Mouse (Mus musculus) heart, postnatal 0 days (tissue): ENCODE measurements around the gene Rpusd3. TPM values are rescaled to one million over a fixed set of nuclear protein-coding genes. Genes with fewer than 3 reads are reported as not detected.
A peak's percentile ranks its signal among the peaks of the same experiment; 100 is the strongest.

Experiments used
- ATAC-seq: fragments of 200-750 bp; cut with Nextera tagmentation; 2 replicates; pipeline ENCODE4 v1.8.0; 2017; ENCODE audit warnings: low read depth, moderate number of reproducible peaks, moderate library complexity; ENCODE audit not compliant: insufficient read depth
- DNase-seq: peaks from one replicate; pipeline ENCODE4 v3.0.0-alpha.2; 2016; ENCODE audit warnings: low spot score
- H3K27ac ChIP-seq: fragments of 300-500 bp; sonication (generic); 2 replicates; pipeline ENCODE4 v1.5.1; 2014; ENCODE audit warnings: low read depth, mild to moderate bottlenecking
- H3K27me3 ChIP-seq: fragments of 300-500 bp; sonication (generic); 2 replicates; pipeline ENCODE4 v1.6.1; 2014; ENCODE audit warnings: low read length, mixed read lengths; ENCODE audit not compliant: control insufficient read depth, insufficient read depth
- H3K36me3 ChIP-seq: fragments of 300-500 bp; sonication (generic); replicated peaks from 2 replicates; pipeline ENCODE4 v1.6.1; 2014; ENCODE audit warnings: low read length, mixed read lengths; ENCODE audit not compliant: control insufficient read depth, insufficient read depth
- H3K4me1 ChIP-seq: fragments of 300-500 bp; sonication (generic); 2 replicates; pipeline ENCODE4 v1.6.1; 2014; ENCODE audit warnings: antibody characterized with exemption; ENCODE audit not compliant: control insufficient read depth, insufficient read depth
- H3K4me2 ChIP-seq: fragments of 300-500 bp; sonication (generic); 2 replicates; pipeline ENCODE4 v1.6.1; 2014; ENCODE audit warnings: low read depth, mild to moderate bottlenecking, low read length, moderate library complexity
- H3K4me3 ChIP-seq: fragments of 300-500 bp; sonication (generic); 2 replicates; pipeline ENCODE4 v1.5.1; 2014; ENCODE audit warnings: low read depth, low read length
- H3K9ac ChIP-seq: fragments of 300-500 bp; sonication (generic); replicated peaks from 2 replicates; pipeline ENCODE4 v1.6.1; 2014; ENCODE audit warnings: low read depth, low read length, mixed read lengths
- H3K9me3 ChIP-seq: fragments of 300-500 bp; sonication (generic); replicated peaks from 2 replicates; pipeline ENCODE4 v1.6.1; 2016; ENCODE audit warnings: low read length; ENCODE audit not compliant: control insufficient read depth
- CTCF ChIP-seq: IDR thresholded peaks from 2 replicates; pipeline ENCODE4 v1.5.1; 2016; ENCODE audit warnings: antibody characterized with exemption, control low read depth, low read depth
- EP300 ChIP-seq: IDR thresholded peaks from 2 replicates; pipeline ENCODE4 v1.6.1; 2016; ENCODE audit warnings: antibody characterized with exemption, low read depth
- WGBS: fragments of 180-500 bp; shearing (Covaris S2); extraction: QIAGEN DNeasy Blood & Tissue Kit; methylation state at CpG from one replicate; pipeline ENCODE4 v1.1.7; 2014; 5-methylcytosine and 5-hydroxymethylcytosine counted together
- polyA plus RNA-seq: library from polyadenylated mRNA; unstranded; fragments of >200 nt; fragmentation: Nextera tagmentation; extraction: Ambion mirVana; gene quantifications from 2 replicates; pipeline ENCODE4 v1.2.1, GENCODE M21; 2015
- total RNA-seq: library from RNA; depleted of rRNA; stranded (reverse); fragments of >200 nt; gene quantifications from 2 replicates; pipeline ENCODE4 v1.2.3, GENCODE M21; 2014; ENCODE audit warnings: low replicate concordance

Rpusd3 gene
- total and polyA plus RNA-seq, 2 experiments from 2014 or later: 15.0 to 15.5 TPM

DNA sequence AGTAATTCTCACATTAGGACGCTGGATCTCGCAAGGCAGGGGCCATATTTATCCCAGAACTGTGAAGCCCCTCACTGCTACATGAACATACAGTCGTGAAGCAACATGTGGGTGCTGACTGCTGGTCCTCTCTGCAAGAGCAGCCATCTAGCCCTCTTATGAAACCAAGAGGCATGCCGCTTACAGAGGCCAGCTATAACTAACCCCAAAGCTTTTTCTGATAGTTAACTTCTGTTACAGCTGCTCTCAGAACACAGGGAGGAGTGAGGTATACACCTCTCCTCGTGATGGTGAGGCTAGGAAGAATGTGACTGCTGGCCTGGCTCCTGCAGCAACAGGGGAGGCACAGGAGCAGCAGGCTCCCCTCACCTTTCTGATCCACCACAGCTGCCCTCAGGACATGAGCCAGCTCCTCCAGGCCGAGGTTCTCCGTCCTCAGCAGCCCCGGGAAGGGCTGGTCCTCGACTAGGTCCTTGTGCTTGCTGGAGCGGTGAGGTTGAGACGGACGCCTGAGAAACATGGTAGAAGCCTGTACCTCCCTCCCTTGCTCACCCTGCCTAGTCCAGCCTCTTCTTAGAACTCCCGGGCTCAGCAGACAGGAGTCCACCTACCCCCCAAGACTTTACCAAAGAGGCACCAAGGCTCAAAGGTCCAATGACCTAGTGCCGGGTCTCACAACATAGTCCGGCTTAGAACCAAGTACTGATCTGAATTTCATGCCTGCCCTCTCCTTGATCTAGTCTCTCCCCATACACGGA lies 520 bp downstream of the Rpusd3 start:
- H3K27ac ChIP-seq: no peak overlapping the region
- no peaks in the 10 kb centered on the region for H3K27me3 ChIP-seq
- DNase-seq: no peak
- H3K4me1 ChIP-seq: peaks cover 9% of the 10 kb centered on the region; the same call in 1 of the 2 replicates
- peak overlapping the region; percentile 82 for H3K4me2 ChIP-seq
- H3K4me3 ChIP-seq: peak overlapping the region; percentile 64
- WGBS: 12% methylated on average over 16 of the region's 16 CpGs
- H3K9ac ChIP-seq: peak overlapping the region; percentile 67
- H3K9me3 ChIP-seq: no peaks in the 10 kb centered on the region
- no peak for TF ChIP-seq EP300
- TF ChIP-seq CTCF: no peak
- peaks cover 8% of the 10 kb centered on the region; the same call in 1 of the 2 replicates for H3K36me3 ChIP-seq
- peak; percentile 40 for ATAC-seq

- Histone ChIP-seq H3K9ac (no peak overlapping the region), H3K27me3 (no peaks in the 10 kb centered on the region), H3K27ac (no peak overlapping the region), H3K4me1 (peaks cover 9% of the 10 kb centered on the region; the same call in 1 of the 2 replicates), H3K9me3 (no peaks in the 10 kb centered on the region), H3K4me2 (no peak overlapping the region), H3K36me3 (peaks cover 8% of the 10 kb centered on the region; the same call in 1 of the 2 replicates), H3K4me3 (no peak overlapping the region)
- DNase-seq: no peak
- WGBS: 62% methylated on average over 5 of the region's 5 CpGs
- no peak for ATAC-seq
- TF ChIP-seq CTCF: no peak
- TF ChIP-seq EP300: no peak
Measured at GRCm38 (mm10) chr6:113416416-113416815, 2.7 kb downstream of the Rpusd3 start.

- no peak overlapping the region for H3K4me3 ChIP-seq
- H3K9ac ChIP-seq: no peak overlapping the region
- no peak overlapping the region for H3K27ac ChIP-seq
- peaks cover 12% of the 10 kb centered on the region; the same call in 1 of the 2 replicates for H3K36me3 ChIP-seq
- no peaks in the 10 kb centered on the region for H3K27me3 ChIP-seq
- no peaks in the 10 kb centered on the region for H3K4me1 ChIP-seq
- DNase-seq (no peak), ATAC-seq (no peak)
- 67% methylated on average over 1 of the region's 1 CpGs for WGBS
- no peak for TF ChIP-seq CTCF
- TF ChIP-seq EP300: no peak
- H3K9me3 ChIP-seq: no peaks in the 10 kb centered on the region
- no peak overlapping the region for H3K4me2 ChIP-seq
Measured at GRCm38 (mm10) chr6:113410001-113410400, 9.1 kb downstream of the Rpusd3 start.

DNA sequence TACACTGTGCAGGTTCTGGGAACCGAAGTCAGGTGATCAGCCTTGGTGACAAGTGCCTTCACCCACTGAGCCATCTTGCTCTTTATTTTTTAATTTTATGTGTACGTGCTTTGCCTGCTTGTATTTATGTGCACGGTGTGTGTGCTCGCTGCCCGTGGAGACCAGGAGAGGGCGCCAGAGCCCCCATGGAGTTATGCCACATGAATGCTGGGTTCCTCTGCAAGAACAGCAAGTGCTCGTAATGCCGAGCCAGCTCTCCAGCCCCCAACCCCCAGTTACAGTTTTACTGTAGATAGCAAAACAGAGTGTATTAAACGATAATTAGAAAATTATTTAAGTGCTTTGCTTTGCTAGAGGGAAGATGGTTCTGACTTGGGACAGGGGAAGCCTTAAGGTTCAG lies 12.5 kb downstream of the Rpusd3 start:
- Histone ChIP-seq H3K4me2 (no peak overlapping the region), H3K27ac (no peak overlapping the region), H3K9me3 (no peaks in the 10 kb centered on the region), H3K9ac (no peak overlapping the region), H3K36me3 (peaks cover 5% of the 10 kb centered on the region; the same call in 1 of the 2 replicates), H3K27me3 (no peaks in the 10 kb centered on the region), H3K4me1 (no peaks in the 10 kb centered on the region), H3K4me3 (no peak overlapping the region)
- ATAC-seq (no peak), DNase-seq (no peak)
- TF ChIP-seq CTCF (0 out of 2 replicates have a peak, but pooled peaks have one; percentile 16), EP300 (no peak)
- 75% methylated on average over 9 of the region's 9 CpGs for WGBS

DNA sequence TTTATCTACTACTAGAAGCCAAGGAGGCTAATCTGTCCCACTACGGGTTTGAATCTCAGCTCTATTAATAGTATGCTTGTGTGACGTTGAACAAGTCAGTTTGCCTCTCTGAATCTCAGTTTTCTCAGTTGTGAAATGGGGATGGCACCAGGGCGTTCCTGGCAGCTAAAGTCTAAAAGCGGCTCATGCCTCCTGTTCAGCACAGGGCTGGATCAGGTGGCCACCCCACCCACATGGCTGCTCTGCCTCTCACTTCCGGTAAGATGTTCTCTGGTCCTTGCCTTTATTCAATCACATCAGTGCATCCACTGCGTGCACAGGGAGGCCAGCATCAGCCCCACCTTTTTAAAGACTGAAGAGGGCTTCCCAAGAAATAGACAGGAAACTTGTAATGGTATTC lies 13.7 kb downstream of the Rpusd3 start:
- no peak for ATAC-seq
- Histone ChIP-seq H3K9ac (no peak overlapping the region), H3K9me3 (no peaks in the 10 kb centered on the region), H3K36me3 (no peaks in the 10 kb centered on the region), H3K27me3 (no peaks in the 10 kb centered on the region), H3K27ac (no peak overlapping the region), H3K4me2 (no peak overlapping the region), H3K4me1 (no peaks in the 10 kb centered on the region), H3K4me3 (no peak overlapping the region)
- no peak for DNase-seq
- WGBS: 60% methylated on average over 6 of the region's 6 CpGs
- no peak for TF ChIP-seq EP300
- TF ChIP-seq CTCF: no peak
